Mouse (Mus musculus): ENCODE data around the gene Carns1.

The Carns1 gene

GRCm38 (mm10) chr19:4201291-4201909 lies 26.1 kb upstream of the Carns1 start, which contains the start of gene Rad9a:
Rad9a (minus strand) TSS chr19:4201662.
- peak; percentile 97 for DNase-seq

- DNase-seq, result no peak
Observed at GRCm38 (mm10) chr19:4197180-4197579, 21.9 kb upstream of the Carns1 start.

GRCm38 (mm10) chr19:4196548-4196947 lies 21.3 kb upstream of the Carns1 start:
- DNase-seq, result no peak

- no peak for DNase-seq
Observed at GRCm38 (mm10) chr19:4196048-4196447, 20.8 kb upstream of the Carns1 start.

GRCm38 (mm10) chr19:4194776-4195650 lies 19.7 kb upstream of the Carns1 start:
- DNase-seq, result no peak

- DNase-seq, result no peak
Observed at GRCm38 (mm10) chr19:4194021-4194724, 18.9 kb upstream of the Carns1 start.

GRCm38 (mm10) chr19:4193129-4193528 lies 17.9 kb upstream of the Carns1 start:
- DNase-seq, result no peak

GRCm38 (mm10) chr19:4192251-4192985 lies 17.1 kb upstream of the Carns1 start:
- DNase-seq, result no peak

- peak; percentile 100 for DNase-seq
Observed at GRCm38 (mm10) chr19:4191528-4192250, 16.4 kb upstream of the Carns1 start, which contains the start of gene Ppp1ca. Ppp1ca (plus strand) TSS chr19:4192065.

- peak; percentile 87 for DNase-seq
Observed at GRCm38 (mm10) chr19:4190831-4191334, 15.6 kb upstream of the Carns1 start, which contains the start of gene Tbc1d10c. Tbc1d10c (minus strand) TSS chr19:4191284.

GRCm38 (mm10) chr19:4189051-4189620 lies 13.9 kb upstream of the Carns1 start:
- DNase-seq, result peak; percentile 43

GRCm38 (mm10) chr19:4187303-4187702 lies 12.0 kb upstream of the Carns1 start:
- peak; percentile 17 for DNase-seq

- DNase-seq, result peak; percentile 87
Observed at GRCm38 (mm10) chr19:4184976-4185975, 10.0 kb upstream of the Carns1 start.

- no peak for DNase-seq
Observed at GRCm38 (mm10) chr19:4183689-4184088, 8.4 kb upstream of the Carns1 start.

- DNase-seq, result peak; percentile 63
Observed at GRCm38 (mm10) chr19:4181892-4182291, 6.6 kb upstream of the Carns1 start.

- no peak for DNase-seq
Observed at GRCm38 (mm10) chr19:4180411-4180810, 5.1 kb upstream of the Carns1 start.

- no peak for DNase-seq
Observed at GRCm38 (mm10) chr19:4172925-4173324, 2.4 kb downstream of the Carns1 start.

GRCm38 (mm10) chr19:4171393-4172290 lies 3.6 kb downstream of the Carns1 start:
- DNase-seq, result no peak
